Mouse (Mus musculus): ENCODE results near the gene Mrpl43. TPM values are rescaled to one million over a fixed set of nuclear protein-coding genes. Genes with fewer than 3 reads are reported as not detected.
A peak's percentile ranks its signal among the peaks of the same experiment; 100 is the strongest.

The Mrpl43 gene
- polyA plus RNA-seq, 1 experiment: 43.4 TPM

DNA sequence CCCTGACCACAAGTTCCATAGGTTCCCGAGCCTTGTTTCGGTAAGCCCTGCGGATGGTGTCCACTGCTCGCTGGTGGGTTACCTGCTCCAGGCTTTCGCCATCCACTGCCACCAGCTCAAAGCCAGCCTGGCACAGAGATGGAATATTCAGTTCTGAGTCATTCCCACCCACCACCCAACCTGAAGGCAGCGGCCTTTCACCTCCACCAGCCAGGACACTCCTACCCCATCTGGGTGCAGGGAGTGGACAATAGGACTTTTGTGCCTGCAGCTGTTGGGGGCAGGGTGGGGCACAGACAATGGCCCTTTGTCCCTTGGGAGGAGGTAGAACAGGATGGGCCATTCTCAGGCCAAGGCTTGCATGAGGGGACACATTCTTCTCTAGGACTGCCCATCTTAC is 21.6 kb upstream of the Mrpl43 start:
- Histone ChIP-seq H3K4me1 (ENCODE audit: control insufficient read depth, insufficient read depth, low read length) (peaks cover 30% of the 10 kb centered on the region), H3K4me3 (ENCODE audit: control insufficient read depth, low read depth, low read length) (no peak overlapping the region), H3K27ac (ENCODE audit: control insufficient read depth, insufficient read depth, low read depth, low read length) (0 out of 2 replicates have a peak overlapping the region, but pooled peaks have one; percentile 16), H3K36me3 (ENCODE audit: control insufficient read depth, insufficient read depth, low read length) (no peaks in the 10 kb centered on the region), H3K27me3 (ENCODE audit: control insufficient read depth, insufficient read depth, low read length) (no peaks in the 10 kb centered on the region; the same call in 1 of the 2 replicates)
- TF ChIP-seq CTCF (IDR thresholded peaks at IDR 0.05; ENCODE audit: control insufficient read depth, insufficient read depth, insufficient replicate concordance, low read depth, low read length) (no peak), POLR2A (IDR thresholded peaks at IDR 0.05; ENCODE audit: control insufficient read depth, low read depth, low read length) (no peak)

GRCm38 (mm10) chr19:45026958-45027670 is 20.9 kb upstream of the Mrpl43 start:
- no peak for TF ChIP-seq POLR2A (IDR thresholded peaks at IDR 0.05; ENCODE audit: control insufficient read depth, low read depth, low read length)
- TF ChIP-seq CTCF (IDR thresholded peaks at IDR 0.05; ENCODE audit: control insufficient read depth, insufficient read depth, insufficient replicate concordance, low read depth, low read length): no peak
- no peaks in the 10 kb centered on the region; the same call in 1 of the 2 replicates for H3K27me3 ChIP-seq (ENCODE audit: control insufficient read depth, insufficient read depth, low read length)
- no peaks in the 10 kb centered on the region for H3K36me3 ChIP-seq (ENCODE audit: control insufficient read depth, insufficient read depth, low read length)
- H3K4me1 ChIP-seq (ENCODE audit: control insufficient read depth, insufficient read depth, low read length): peaks cover 30% of the 10 kb centered on the region
- no peak overlapping the region for H3K4me3 ChIP-seq (ENCODE audit: control insufficient read depth, low read depth, low read length)
- H3K27ac ChIP-seq (ENCODE audit: control insufficient read depth, insufficient read depth, low read depth, low read length): 0 out of 2 replicates have a peak overlapping the region, but pooled peaks have one; percentile 16

DNA sequence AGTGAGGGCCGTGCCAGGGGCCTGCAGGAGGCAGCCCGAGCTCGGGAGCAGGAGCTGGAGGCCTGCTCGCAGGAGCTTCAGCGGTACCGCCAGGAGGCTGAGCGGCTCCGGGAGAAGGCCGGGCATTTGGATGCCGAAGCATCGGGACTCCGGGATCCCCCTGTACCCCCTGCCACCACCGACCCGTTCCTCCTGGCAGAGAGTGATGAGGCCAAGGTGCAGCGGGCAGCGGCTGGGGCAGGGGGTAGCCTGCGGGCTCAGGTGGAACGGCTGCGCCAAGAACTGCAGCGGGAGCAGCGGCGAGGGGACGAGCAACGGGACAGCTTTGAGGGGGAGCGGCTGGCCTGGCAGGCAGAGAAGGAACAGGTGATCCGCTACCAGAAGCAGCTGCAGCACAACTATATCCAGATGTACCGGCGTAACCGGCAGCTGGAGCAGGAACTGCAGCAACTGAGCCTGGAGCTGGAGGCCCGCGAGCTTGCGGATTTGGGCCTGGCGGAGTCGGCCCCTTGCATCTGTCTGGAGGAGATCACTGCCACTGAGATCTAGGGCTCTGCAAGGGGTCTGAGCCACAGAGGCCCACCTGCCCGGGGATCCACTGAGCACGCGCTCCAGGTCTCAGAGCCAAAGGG is 19.8 kb upstream of the Mrpl43 start:
- no peak for TF ChIP-seq CTCF (IDR thresholded peaks at IDR 0.05; ENCODE audit: control insufficient read depth, insufficient read depth, insufficient replicate concordance, low read depth, low read length)
- TF ChIP-seq POLR2A (IDR thresholded peaks at IDR 0.05; ENCODE audit: control insufficient read depth, low read depth, low read length): no peak
- Histone ChIP-seq H3K36me3 (ENCODE audit: control insufficient read depth, insufficient read depth, low read length) (no peaks in the 10 kb centered on the region), H3K4me3 (ENCODE audit: control insufficient read depth, low read depth, low read length) (no peak overlapping the region), H3K27ac (ENCODE audit: control insufficient read depth, insufficient read depth, low read depth, low read length) (no peak overlapping the region), H3K4me1 (ENCODE audit: control insufficient read depth, insufficient read depth, low read length) (peaks cover 30% of the 10 kb centered on the region), H3K27me3 (ENCODE audit: control insufficient read depth, insufficient read depth, low read length) (no peaks in the 10 kb centered on the region; the same call in 1 of the 2 replicates)

DNA sequence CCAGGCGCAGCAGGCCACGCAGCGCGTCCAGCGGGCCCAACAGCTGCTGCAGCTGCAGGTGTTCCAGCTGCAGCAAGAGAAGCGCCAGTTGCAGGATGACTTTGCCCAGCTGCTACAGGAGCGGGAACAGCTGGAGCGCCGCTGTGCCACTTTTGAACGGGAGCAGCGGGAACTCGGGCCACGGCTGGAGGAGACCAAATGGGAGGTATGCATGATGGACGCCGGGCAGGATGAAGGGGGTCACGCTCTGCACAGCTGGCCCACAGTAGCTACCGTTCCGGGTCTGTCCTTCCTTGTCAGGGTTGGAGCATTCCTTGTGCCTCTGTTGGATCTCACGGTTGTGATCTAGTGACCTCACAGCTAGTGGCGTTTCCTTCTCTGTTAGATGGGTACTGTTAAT is 18.5 kb upstream of the Mrpl43 start:
- Histone ChIP-seq H3K27ac (ENCODE audit: control insufficient read depth, insufficient read depth, low read depth, low read length) (no peak overlapping the region), H3K4me3 (ENCODE audit: control insufficient read depth, low read depth, low read length) (peak overlapping the region; percentile 53), H3K27me3 (ENCODE audit: control insufficient read depth, insufficient read depth, low read length) (no peaks in the 10 kb centered on the region; the same call in 1 of the 2 replicates), H3K36me3 (ENCODE audit: control insufficient read depth, insufficient read depth, low read length) (no peaks in the 10 kb centered on the region), H3K4me1 (ENCODE audit: control insufficient read depth, insufficient read depth, low read length) (peaks cover 31% of the 10 kb centered on the region)
- TF ChIP-seq CTCF (IDR thresholded peaks at IDR 0.05; ENCODE audit: control insufficient read depth, insufficient read depth, insufficient replicate concordance, low read depth, low read length) (no peak), POLR2A (IDR thresholded peaks at IDR 0.05; ENCODE audit: control insufficient read depth, low read depth, low read length) (no peak)

GRCm38 (mm10) chr19:45023993-45024392 is 17.8 kb upstream of the Mrpl43 start:
- Histone ChIP-seq H3K36me3 (ENCODE audit: control insufficient read depth, insufficient read depth, low read length) (no peaks in the 10 kb centered on the region), H3K4me1 (ENCODE audit: control insufficient read depth, insufficient read depth, low read length) (peaks cover 26% of the 10 kb centered on the region), H3K4me3 (ENCODE audit: control insufficient read depth, low read depth, low read length) (no peak overlapping the region), H3K27me3 (ENCODE audit: control insufficient read depth, insufficient read depth, low read length) (no peaks in the 10 kb centered on the region; the same call in 1 of the 2 replicates), H3K27ac (ENCODE audit: control insufficient read depth, insufficient read depth, low read depth, low read length) (no peak overlapping the region)
- TF ChIP-seq CTCF (IDR thresholded peaks at IDR 0.05; ENCODE audit: control insufficient read depth, insufficient read depth, insufficient replicate concordance, low read depth, low read length) (no peak), POLR2A (IDR thresholded peaks at IDR 0.05; ENCODE audit: control insufficient read depth, low read depth, low read length) (no peak)

DNA sequence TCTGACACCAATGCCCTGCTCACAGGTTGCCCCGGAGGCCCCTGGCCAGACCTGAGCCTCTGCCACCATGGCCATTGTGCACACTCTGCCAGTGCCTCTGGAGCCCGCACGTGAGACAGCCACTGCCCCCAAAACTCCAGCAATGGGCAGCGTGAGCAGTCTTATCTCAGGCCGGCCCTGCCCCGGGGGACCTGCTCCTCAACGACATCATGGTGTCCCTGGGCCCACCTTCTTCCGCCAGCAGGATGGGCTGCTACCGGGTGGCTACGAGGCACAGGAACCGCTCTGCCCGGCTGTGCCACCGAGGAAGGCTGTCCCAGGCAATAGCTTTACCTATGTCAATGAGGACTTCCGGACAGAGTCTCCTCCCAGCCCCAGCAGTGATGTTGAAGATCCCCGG is 15.1 kb upstream of the Mrpl43 start:
- H3K4me3 ChIP-seq (ENCODE audit: control insufficient read depth, low read depth, low read length): no peak overlapping the region
- no peak overlapping the region for H3K27ac ChIP-seq (ENCODE audit: control insufficient read depth, insufficient read depth, low read depth, low read length)
- H3K4me1 ChIP-seq (ENCODE audit: control insufficient read depth, insufficient read depth, low read length): peaks cover 27% of the 10 kb centered on the region
- TF ChIP-seq POLR2A (IDR thresholded peaks at IDR 0.05; ENCODE audit: control insufficient read depth, low read depth, low read length): no peak
- no peak for TF ChIP-seq CTCF (IDR thresholded peaks at IDR 0.05; ENCODE audit: control insufficient read depth, insufficient read depth, insufficient replicate concordance, low read depth, low read length)
- H3K27me3 ChIP-seq (ENCODE audit: control insufficient read depth, insufficient read depth, low read length): no peaks in the 10 kb centered on the region; the same call in none of the 2 replicates
- H3K36me3 ChIP-seq (ENCODE audit: control insufficient read depth, insufficient read depth, low read length): no peaks in the 10 kb centered on the region

GRCm38 (mm10) chr19:45020348-45020747 is 14.1 kb upstream of the Mrpl43 start:
- Histone ChIP-seq H3K4me1 (ENCODE audit: control insufficient read depth, insufficient read depth, low read length) (peaks cover 29% of the 10 kb centered on the region), H3K36me3 (ENCODE audit: control insufficient read depth, insufficient read depth, low read length) (no peaks in the 10 kb centered on the region), H3K27me3 (ENCODE audit: control insufficient read depth, insufficient read depth, low read length) (peaks cover 3% of the 10 kb centered on the region), H3K4me3 (ENCODE audit: control insufficient read depth, low read depth, low read length) (no peak overlapping the region), H3K27ac (ENCODE audit: control insufficient read depth, insufficient read depth, low read depth, low read length) (no peak overlapping the region)
- TF ChIP-seq POLR2A (IDR thresholded peaks at IDR 0.05; ENCODE audit: control insufficient read depth, low read depth, low read length) (no peak), CTCF (IDR thresholded peaks at IDR 0.05; ENCODE audit: control insufficient read depth, insufficient read depth, insufficient replicate concordance, low read depth, low read length) (no peak)
